Mouse (Mus musculus) hindbrain, postnatal 0 days (tissue): ENCODE results near the gene Ggnbp2. TPM values are rescaled to one million over a fixed set of nuclear protein-coding genes. Genes with fewer than 3 reads are reported as not detected.
A peak's percentile ranks its signal among the peaks of the same experiment; 100 is the strongest.

ENCODE experiments used
- ATAC-seq: fragments of 200-750 bp; cut with Nextera tagmentation; 2 replicates; pipeline ENCODE4 v1.8.0; 2017; ENCODE audit warnings: mild to moderate bottlenecking, moderate TSS enrichment, moderate library complexity
- DNase-seq: peaks from one replicate; pipeline ENCODE4 v3.0.0-alpha.2; 2015; ENCODE audit warnings: low spot score
- H3K27ac ChIP-seq: fragments of 300-500 bp; sonication (generic); 2 replicates; pipeline ENCODE4 v1.5.1; 2014; ENCODE audit warnings: mild to moderate bottlenecking
- H3K27me3 ChIP-seq: fragments of 300-500 bp; sonication (generic); 2 replicates; pipeline ENCODE4 v1.6.1; 2014; ENCODE audit warnings: low read length, mixed read lengths; ENCODE audit not compliant: insufficient read depth
- H3K36me3 ChIP-seq: fragments of 300-500 bp; sonication (generic); 2 replicates; pipeline ENCODE4 v1.6.1; 2014; ENCODE audit warnings: low read length, mixed read lengths; ENCODE audit not compliant: insufficient read depth
- H3K4me1 ChIP-seq: fragments of 300-500 bp; sonication (generic); 2 replicates; pipeline ENCODE4 v1.6.1; 2014; ENCODE audit warnings: antibody characterized with exemption, low read length, mixed read lengths; ENCODE audit not compliant: insufficient read depth
- H3K4me2 ChIP-seq: fragments of 300-500 bp; sonication (generic); 2 replicates; pipeline ENCODE4 v1.6.1; 2014; ENCODE audit warnings: low read depth, mild to moderate bottlenecking, low read length, moderate library complexity, mixed read lengths
- H3K4me3 ChIP-seq: fragments of 300-500 bp; sonication (generic); 2 replicates; pipeline ENCODE4 v1.5.1; 2014; ENCODE audit warnings: low read length
- H3K9ac ChIP-seq: fragments of 300-500 bp; sonication (generic); replicated peaks from 2 replicates; pipeline ENCODE4 v1.6.1; 2014; ENCODE audit warnings: mild to moderate bottlenecking, low read length, moderate library complexity, mixed read lengths
- H3K9me3 ChIP-seq: fragments of 300-500 bp; sonication (generic); 2 replicates; pipeline ENCODE4 v1.6.1; 2016; ENCODE audit warnings: low read length, mixed read lengths
- CTCF ChIP-seq: IDR thresholded peaks from 2 replicates; pipeline ENCODE4 v1.5.1; 2016; ENCODE audit warnings: antibody characterized with exemption, control low read depth, low read depth
- WGBS: fragments of 180-500 bp; shearing (Covaris S2); extraction: QIAGEN DNeasy Blood & Tissue Kit; methylation state at CpG from one replicate; pipeline ENCODE4 v1.1.7; 2014; 5-methylcytosine and 5-hydroxymethylcytosine counted together
- polyA plus RNA-seq: library from polyadenylated mRNA; unstranded; fragments of >200 nt; fragmentation: Nextera tagmentation; extraction: Ambion mirVana; gene quantifications from 2 replicates; pipeline ENCODE4 v1.2.1, GENCODE M21; 2015
- total RNA-seq: library from RNA; depleted of rRNA; stranded (reverse); fragments of >200 nt; gene quantifications from 2 replicates; pipeline ENCODE4 v1.2.3, GENCODE M21; 2014

The Ggnbp2 gene
- total and polyA plus RNA-seq, 2 experiments from 2014 or later = 41.6 to 63.5 TPM

- peak overlapping the region; percentile 97 for H3K9ac ChIP-seq
- H3K36me3 ChIP-seq = no peaks in the 10 kb centered on the region
- no peak for TF ChIP-seq CTCF
- WGBS = 0% methylated on average over 10 of the region's 10 CpGs
- H3K4me1 ChIP-seq = 0 out of 2 replicates have a peak, but pooled peaks cover 6% of the 10 kb centered on the region
- no peaks in the 10 kb centered on the region for H3K27me3 ChIP-seq
- peak overlapping the region; percentile 100 for H3K27ac ChIP-seq
- peak overlapping the region; percentile 76 for H3K4me2 ChIP-seq
- ATAC-seq = no peak; the same call in 1 of the 2 replicates
- peak overlapping the region; percentile 94 for H3K4me3 ChIP-seq
- H3K9me3 ChIP-seq = no peaks in the 10 kb centered on the region
- no peak for DNase-seq
These were observed 429 bp upstream of the Ggnbp2 start for GRCm38 (mm10) chr11:84871046-84871445.

GRCm38 (mm10) chr11:84869537-84870232 is 932 bp downstream of the Ggnbp2 start:
- H3K36me3 ChIP-seq = no peaks in the 10 kb centered on the region
- TF ChIP-seq CTCF = no peak
- H3K4me1 ChIP-seq = 0 out of 2 replicates have a peak, but pooled peaks cover 6% of the 10 kb centered on the region
- H3K9me3 ChIP-seq = no peaks in the 10 kb centered on the region
- 0% methylated on average over 51 of the region's 61 CpGs for WGBS
- ATAC-seq = peak; percentile 90
- peak overlapping the region; percentile 94 for H3K27ac ChIP-seq
- H3K4me2 ChIP-seq = peak overlapping the region; percentile 97
- H3K9ac ChIP-seq = peak overlapping the region; percentile 92
- peak overlapping the region; percentile 94 for H3K4me3 ChIP-seq
- DNase-seq = peak; percentile 98
- no peaks in the 10 kb centered on the region for H3K27me3 ChIP-seq

- no peak for DNase-seq
- Histone ChIP-seq H3K36me3 (no peaks in the 10 kb centered on the region), H3K27ac (peak overlapping the region; percentile 94; the same call in 1 of the 2 replicates), H3K27me3 (no peaks in the 10 kb centered on the region), H3K4me2 (peak overlapping the region; percentile 97), H3K4me3 (peak overlapping the region; percentile 94), H3K4me1 (0 out of 2 replicates have a peak, but pooled peaks cover 6% of the 10 kb centered on the region), H3K9ac (peak overlapping the region; percentile 92), H3K9me3 (no peaks in the 10 kb centered on the region)
- TF ChIP-seq CTCF = no peak
- 14% methylated on average over 7 of the region's 7 CpGs for WGBS
- ATAC-seq = no peak
These were observed 1.8 kb downstream of the Ggnbp2 start for GRCm38 (mm10) chr11:84868786-84869259.

- 0 out of 2 replicates have a peak, but pooled peaks cover 6% of the 10 kb centered on the region for H3K4me1 ChIP-seq
- H3K4me2 ChIP-seq = no peak overlapping the region
- TF ChIP-seq CTCF = no peak
- H3K4me3 ChIP-seq = no peak overlapping the region
- no peak for ATAC-seq
- no peak overlapping the region for H3K9ac ChIP-seq
- H3K36me3 ChIP-seq = no peaks in the 10 kb centered on the region
- H3K9me3 ChIP-seq = no peaks in the 10 kb centered on the region
- no peak overlapping the region for H3K27ac ChIP-seq
- H3K27me3 ChIP-seq = no peaks in the 10 kb centered on the region
- 96% methylated on average over 2 of the region's 2 CpGs for WGBS
- no peak for DNase-seq
These were observed 3.0 kb downstream of the Ggnbp2 start for GRCm38 (mm10) chr11:84867586-84867985.

GRCm38 (mm10) chr11:84865268-84865667 is 5.3 kb downstream of the Ggnbp2 start:
- no peak for TF ChIP-seq CTCF
- H3K9me3 ChIP-seq = no peaks in the 10 kb centered on the region
- H3K4me3 ChIP-seq = no peak overlapping the region
- WGBS = 80% methylated on average over 2 of the region's 2 CpGs
- no peak overlapping the region for H3K4me2 ChIP-seq
- DNase-seq = no peak
- H3K4me1 ChIP-seq = 0 out of 2 replicates have a peak, but pooled peaks cover 6% of the 10 kb centered on the region
- no peaks in the 10 kb centered on the region for H3K27me3 ChIP-seq
- H3K27ac ChIP-seq = no peak overlapping the region
- no peak for ATAC-seq
- H3K36me3 ChIP-seq = peaks cover 4% of the 10 kb centered on the region; the same call in 1 of the 2 replicates
- no peak overlapping the region for H3K9ac ChIP-seq

- Histone ChIP-seq H3K27ac (no peak overlapping the region), H3K9me3 (no peaks in the 10 kb centered on the region), H3K9ac (no peak overlapping the region), H3K4me3 (no peak overlapping the region), H3K36me3 (peaks cover 26% of the 10 kb centered on the region), H3K27me3 (no peaks in the 10 kb centered on the region), H3K4me2 (no peak overlapping the region), H3K4me1 (no peaks in the 10 kb centered on the region)
- no peak for TF ChIP-seq CTCF
- DNase-seq (no peak), ATAC-seq (no peak)
- WGBS = 96% methylated on average over 6 of the region's 6 CpGs
These were observed 15.3 kb downstream of the Ggnbp2 start for GRCm38 (mm10) chr11:84855285-84855684.
